Mouse (Mus musculus) mature B cell (primary cell): ENCODE data around the gene Nf2.
"Not testable (repeated sequence)": the region's sequence is repeated elsewhere in the genome, so short reads cannot be mapped to it uniquely, and the experiment has no call there.

Experiments used
- in situ Hi-C: fragments of 300-500 bp; cut with MboI; formaldehyde crosslinking; loops from 2 replicates; pipeline ENCODE4 v1.14.3; 2019

Nf2 gene

DNA sequence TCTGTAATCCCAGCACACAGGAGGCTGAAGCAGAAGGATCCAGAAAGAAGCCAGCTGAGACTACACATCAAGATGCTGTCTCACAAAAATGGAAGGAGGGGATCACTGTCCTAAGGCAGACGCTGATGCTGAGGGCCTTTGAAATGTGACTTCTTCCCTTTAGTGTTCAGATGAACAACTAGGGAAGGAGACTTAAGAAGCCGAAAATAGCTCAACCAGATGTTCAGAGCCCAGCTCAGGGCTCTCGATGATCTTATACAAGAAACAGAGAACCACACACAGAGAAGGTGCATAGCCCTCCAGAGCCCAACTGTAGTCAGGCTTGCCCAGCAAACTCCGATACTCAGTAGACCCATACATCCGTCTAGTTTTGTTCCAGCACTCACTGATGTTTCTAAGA is 12.0 kb downstream of the Nf2 start:
- in situ Hi-C loops: no loop called here

DNA sequence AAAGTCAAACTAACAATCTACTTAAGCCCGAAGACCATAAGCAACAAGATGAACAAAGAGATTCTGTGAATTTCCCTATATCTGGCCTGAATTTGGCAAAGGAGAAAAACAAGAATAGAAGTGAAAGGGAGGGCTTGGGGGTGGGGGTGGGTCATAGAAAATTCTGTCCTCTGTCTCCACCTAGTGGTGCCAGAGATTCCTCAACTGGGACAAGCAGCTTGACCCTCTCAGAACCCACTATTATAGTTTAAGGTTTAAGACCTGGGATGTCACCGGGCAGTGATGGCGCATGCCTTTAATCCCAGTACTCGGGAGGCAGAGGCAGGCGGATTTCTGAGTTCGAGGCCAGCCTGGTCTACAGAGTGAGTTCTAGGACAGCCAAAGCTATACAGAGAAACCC is 12.6 kb downstream of the Nf2 start:
- in situ Hi-C loops: no loop called here

DNA sequence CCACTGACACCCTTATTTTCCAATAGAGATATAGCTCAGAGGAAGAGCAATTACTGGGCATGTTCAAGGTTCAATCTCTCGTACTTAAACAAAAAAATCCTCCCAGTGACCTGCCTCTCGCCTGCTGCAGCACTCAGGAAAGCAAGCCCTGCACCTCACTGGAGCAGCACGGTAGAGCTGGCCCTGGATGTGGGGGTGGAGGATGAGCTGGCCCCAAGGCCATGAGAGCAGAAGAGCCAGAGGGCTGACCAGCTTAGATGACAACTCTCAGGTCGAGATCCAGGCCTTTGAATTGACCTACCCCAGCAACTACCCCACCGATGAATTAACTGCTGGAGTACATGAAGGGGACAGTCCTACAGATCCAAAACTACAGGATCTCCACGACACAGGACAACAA is 13.9 kb downstream of the Nf2 start:
- in situ Hi-C loops: no loop called here

DNA sequence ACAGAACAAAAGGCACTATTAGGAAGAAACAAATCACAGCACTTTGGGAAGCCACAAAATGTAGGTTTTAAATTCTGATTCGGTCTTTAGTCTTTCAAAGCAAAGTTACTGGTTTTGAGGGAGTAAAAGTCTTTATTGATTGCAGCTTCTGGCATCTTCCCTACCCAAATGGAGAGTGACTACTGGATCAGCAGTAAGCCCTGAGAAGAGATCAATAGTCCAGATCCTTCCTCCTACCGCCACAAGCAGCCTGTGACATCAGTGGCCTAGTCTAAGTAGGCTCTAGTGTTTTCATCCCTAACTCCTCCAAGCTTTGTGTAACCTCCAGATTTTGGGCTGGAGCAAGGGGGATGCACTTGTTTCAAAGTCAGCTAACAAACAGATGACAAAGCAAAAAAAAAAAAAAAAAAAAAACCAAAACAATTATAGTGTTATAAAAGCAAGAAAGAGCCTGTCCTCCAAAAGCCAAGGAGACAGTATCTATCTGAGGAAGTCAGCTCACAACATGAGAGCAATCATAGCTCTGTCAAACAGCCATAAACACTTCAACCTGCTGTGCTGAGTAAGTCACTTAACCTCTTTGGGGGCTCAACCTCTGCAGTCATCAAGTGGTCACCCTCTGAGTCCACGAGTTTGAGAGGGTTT is 15.9 kb downstream of the Nf2 start:
- in situ Hi-C loops: no loop called here

DNA sequence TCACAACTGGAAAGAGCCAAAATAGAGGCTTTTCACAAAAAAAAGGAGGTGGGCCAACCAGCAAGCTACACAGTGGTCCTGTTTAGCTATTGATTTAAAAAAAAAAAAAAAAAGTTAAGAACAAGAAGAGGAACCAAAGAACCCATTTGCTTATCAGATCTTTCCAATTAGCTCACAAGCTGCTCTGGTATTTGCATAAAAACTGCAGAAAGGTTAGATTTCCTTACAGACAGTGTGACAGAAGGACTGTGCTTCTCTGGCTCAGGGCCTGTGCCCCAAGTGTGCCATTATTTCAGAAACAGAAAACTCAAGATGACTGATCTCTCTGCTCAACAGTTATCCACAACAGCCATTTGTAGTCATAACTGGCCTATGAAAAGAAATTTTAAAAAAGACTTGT is 18.3 kb downstream of the Nf2 start:
- in situ Hi-C loops: no loop called here

DNA sequence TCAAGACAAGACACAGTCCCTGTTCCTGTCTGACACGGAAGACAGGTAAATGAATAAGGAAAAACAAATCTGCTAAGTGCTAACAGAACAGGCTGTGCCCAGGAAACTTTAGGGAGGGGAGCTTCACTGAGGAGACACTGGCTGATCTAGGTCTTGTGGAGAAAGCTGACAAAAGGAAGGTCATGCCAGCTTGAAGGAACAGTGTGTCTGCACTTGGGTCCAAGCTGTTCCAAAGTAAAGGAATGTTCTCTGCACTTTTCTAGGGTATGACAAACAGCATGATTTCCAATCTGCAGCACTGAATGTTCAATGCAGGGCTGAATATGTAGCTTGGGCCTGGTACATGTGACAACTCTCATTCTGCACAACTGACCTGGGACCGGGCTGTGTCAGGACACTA is 21.4 kb downstream of the Nf2 start:
- in situ Hi-C loops: no loop called here

DNA sequence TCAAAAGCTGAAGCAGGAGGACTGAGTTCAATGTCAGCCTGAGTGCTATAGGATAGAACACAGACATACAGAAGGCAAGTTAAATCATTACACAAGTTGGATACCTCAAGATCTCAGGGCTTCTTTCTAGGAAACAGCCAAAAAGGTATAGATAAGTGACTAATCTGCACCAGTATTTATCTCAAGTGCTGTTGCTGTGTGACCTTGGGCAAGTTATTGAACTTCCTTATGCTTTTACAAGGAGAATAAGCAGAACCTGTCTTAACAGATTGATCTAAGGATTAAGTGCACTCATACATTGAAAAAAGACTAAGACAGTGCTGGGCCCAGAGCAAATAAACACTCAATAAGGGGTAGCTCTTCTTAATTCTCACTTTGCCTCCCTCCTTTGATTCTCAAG is 22.0 kb downstream of the Nf2 start:
- in situ Hi-C loops: no loop called here

DNA sequence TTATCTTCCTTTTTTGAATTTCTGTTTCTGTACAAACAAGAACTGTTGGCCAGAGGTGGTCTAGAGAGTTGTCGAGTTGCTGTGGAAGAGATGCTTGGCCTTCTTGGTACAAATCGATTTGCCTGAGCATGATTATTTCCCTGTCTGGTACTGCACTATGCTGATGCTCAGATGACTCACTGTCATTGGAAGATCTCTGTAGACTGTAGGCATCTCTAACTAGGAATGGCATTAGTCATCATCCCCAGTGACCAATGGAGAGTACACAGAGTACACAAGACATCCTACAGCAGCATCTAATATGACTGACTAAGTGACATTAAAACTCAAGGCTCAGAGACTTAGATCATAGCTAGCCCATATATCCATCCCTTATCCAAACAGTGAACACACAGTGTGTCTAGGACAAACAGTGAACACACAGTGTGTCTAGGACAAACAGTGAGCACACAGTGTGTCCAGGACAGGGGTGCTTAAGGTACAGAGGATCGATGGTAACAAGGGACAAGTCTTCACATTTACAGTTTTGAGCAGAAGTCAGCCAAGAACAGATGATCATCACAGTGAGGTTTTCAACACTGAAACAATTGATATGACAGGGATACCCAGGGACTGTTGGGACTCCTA is 23.1 kb downstream of the Nf2 start:
- in situ Hi-C loops: no loop called here

DNA sequence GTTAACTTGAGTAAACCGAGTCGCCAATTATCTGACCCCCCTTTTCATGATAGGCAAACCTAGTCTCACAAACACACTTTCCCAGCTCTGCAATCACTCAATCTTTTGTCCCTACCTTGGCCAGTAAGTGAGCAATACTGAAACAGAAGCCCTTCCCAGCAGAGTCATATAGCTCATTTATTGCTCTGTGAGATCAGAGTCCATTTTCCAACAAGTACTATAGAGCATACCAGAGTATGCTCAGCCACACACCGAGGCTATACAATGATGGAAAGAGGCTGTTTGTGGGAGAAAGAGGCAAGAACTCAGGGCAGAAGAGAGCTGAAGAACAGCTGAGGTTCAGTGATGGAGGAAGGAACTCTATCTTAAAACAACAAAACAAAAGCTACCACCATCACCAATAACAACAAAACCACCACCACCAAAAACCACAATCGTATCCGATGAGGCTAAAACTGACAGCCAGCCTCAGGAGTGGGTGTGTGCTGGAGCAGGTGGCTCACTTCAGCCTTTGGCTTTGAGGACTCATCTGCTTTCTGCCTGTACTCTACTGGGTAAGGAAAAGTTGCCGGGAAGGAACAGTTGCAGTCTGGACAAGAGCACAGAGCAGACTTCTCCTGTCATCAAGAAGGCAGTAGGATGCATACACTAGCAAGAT is 25.6 kb downstream of the Nf2 start:
- in situ Hi-C loops: no loop called here

DNA sequence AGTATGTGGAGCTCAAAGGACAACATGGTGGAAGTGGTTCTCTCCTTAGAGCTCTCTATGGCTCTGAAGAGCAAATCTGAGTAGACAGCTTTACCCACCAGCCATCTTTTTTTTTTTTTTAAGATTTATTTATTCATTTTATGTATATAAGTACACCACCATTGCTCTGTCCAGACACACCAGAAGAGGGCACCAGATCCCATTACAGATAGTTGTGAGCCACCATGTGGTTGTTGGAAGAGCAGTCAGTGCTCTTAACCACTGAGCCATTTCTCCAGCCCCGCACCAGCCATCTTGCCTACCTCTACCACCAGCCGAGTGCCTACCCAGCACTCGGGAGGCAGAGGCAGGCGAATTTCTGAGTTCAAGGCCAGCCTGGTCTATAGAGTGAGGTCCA is 26.9 kb downstream of the Nf2 start:
- in situ Hi-C loops: not testable (repeated sequence)

DNA sequence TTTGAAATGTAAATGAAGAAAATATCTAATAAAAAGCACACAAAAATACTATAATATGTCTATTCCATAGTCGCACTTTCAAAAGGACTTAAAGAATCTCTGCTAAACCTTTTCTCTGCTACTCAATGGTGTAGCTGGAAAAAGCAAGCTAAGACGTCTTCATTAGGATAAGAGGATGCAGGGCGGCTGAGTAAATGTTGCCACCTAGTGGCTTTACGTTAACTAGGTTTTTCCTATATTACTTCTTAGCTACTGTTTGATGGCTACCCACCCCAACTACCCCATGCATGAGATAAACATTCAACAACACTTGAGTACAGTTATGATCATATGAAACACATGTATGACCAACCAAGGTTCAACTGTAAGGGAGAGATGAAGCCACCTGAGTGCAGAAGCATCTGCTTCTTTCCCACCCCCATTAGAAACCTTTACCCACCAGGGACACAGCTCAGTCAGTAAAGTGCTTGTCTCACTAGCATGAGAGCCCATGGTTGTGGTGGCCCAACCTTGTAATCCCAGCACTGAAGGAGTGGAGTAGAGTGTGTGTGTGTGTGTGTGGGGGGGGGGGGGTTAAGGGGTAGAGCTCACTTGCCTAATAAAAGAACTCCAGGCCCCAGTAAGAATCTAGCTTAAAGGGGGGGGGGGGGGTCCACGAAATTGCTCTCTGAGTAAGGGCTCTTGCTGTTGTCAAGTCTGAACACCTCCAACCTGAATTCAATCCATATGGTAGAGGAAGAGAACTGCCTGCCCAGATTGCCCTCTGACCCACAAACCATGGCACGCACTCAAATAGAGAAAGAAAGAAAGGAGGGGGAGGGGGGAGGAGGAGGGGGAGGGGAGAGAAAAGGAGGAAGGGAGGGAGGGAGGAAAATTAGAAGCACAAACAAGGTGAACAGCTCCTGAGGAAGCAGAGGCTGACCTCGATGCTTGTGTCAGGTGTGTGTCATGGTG is 27.6 kb downstream of the Nf2 start:
- in situ Hi-C loops: no loop called here

DNA sequence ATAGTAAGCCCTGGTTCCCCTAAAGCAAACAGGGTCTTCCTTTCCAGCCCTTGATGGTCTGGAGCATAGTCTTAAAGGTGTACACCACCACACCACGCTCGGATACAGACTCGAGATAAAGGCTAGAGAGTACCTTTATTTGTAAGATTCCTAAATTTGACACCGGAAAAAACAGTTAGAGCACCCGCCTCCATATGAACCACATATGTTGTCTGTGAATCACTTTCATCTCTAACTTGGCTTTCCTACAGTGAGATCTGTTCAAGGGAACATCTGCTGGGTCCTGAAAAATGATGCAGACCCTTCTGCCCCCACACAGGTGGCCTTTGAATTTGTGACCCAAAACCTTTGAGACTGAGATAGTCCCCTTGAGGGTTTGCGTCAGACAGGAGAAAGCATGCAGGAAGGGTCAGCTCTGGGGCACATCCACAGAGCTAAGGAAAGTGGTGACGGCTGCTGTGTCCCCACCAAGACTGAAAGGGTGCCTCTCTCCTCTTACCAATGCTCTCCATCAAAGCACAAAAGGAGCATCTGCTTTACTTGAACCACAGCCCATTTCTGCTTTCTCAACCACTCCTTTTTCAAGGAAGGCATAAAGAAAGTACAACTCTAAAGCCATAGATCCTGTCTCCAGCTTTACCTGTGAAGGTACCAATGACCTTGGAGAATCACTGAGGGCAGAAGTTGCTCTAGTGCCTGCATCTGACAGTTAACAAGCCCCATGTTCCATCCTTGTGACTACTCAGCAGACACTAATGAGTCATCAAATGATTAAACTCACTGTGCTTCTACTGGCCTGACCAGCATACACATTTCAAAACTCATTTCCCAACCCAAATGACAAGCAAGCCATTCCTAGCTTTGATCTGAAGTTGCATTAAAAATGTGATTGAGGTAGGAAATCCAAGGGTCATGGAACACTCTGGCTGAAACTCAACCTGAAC is 34.6 kb downstream of the Nf2 start:
- in situ Hi-C loops: no loop called here

DNA sequence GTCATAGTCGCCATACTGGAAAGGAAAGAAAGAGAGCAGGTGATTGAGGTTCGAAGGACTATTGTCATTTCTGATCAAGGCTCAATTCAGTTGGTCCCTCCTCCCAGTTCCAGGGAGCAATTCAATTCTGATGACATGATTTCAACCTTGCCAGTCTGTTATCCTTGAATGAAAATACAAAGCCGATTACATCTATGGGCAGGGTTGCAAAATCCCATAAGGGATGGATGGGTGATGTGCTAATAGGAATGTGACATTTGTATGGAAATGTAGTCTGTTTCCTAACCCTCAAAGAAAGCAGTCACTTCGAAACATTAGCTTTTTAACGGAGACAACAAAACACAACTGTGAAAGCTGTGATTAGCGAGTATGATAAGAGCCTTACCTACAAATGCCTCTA is 41.0 kb downstream of the Nf2 start:
- in situ Hi-C loops: no loop called here

DNA sequence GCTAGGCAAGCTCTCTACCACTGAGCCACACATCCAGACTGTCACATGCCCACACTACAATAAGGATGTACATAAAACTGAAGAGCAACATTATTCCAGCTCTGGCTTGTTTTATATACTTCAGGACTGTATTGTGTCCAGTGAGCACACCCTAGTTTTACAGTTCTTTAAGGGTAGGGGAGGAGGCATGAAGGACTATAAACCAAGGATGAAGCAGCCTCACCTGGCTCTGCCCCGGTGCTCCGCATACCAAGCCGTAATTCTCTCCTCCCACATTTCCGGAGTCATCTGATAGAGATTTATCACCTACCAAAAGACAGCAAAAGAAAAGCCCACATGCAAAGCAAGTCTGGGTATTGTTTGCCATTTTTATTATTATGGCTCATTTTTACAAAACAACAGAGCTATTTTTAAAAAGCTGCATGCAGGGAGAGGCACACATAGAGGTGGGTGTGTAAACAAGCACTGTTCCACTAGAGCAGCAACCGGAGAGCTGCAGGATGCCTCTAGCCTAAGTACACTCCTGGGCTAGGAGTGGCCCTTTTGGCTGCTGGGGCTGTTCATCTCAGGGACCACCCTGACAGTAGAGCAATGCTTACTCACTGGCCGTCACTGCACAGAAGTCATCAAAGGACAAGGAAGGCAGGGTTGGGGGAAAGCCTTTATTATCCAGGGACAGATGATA is 43.2 kb downstream of the Nf2 start:
- in situ Hi-C loops: no loop called here

DNA sequence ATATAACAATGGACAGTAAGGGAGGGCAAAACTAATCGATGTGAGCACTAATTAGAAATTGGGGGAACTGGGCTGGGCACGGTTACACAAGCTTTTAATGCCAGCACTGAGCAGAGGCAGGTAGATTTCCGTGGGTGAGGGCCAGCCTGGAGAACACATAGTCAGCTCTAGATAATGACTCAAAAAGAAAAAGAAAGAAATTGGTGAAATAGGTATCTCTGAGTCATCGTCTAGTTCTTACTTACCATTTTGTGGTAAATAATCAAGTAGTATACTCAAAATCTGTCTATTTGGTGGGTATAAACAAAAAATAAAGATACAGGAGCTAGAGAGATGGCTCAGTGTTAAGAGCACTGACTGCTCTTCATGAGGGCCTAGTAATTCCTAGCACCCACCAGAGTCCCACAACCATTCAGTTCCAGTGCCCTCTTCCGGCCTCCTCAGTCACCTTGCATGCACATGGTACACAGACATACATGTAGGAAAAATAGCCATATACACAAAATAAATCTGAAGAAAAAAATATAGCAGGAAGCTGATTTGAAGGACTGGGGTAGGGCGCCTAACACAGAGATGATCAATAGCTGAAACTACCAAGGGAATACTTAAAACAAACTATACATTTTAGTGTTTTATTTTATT is 44.3 kb downstream of the Nf2 start:
- in situ Hi-C loops: no loop called here

DNA sequence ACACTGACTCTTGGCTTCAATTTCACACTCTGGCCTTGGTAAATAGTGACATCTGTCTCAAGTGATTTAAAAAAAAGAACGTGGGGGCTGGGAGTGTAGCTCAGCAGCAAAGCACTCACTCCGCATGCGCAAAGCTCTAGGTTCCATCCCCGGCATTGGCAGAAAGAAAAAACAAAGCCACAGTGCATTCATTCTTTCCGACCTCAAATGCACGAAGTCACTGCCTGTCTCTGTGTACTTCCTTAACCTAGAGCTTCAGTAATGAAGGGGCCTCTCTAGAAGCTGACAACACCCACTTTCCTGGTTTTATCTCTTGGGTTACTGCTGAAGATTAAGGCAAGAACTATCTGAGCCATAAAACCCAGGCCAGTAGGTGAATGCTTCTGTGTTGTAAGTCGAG is 45.4 kb downstream of the Nf2 start:
- in situ Hi-C loops: no loop called here

DNA sequence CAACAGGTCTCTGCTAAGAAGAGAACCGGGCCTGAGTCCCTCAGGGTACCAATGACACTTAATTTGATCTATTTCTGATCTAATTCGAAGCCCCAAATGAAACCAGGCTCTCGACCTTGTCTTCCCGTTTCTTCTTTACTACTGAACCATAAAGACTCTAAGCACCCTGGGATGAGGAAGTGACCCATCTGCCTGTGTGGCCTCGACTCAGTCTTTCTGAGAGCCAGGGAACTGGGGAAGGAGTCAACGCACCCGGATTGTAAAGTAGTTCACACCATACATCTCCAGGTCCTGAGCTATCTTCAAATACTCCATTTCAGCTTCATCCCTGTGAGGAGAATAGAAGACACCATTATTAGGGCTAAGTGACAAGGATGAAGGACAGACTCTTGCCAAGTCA is 45.9 kb downstream of the Nf2 start:
- in situ Hi-C loops: no loop called here

DNA sequence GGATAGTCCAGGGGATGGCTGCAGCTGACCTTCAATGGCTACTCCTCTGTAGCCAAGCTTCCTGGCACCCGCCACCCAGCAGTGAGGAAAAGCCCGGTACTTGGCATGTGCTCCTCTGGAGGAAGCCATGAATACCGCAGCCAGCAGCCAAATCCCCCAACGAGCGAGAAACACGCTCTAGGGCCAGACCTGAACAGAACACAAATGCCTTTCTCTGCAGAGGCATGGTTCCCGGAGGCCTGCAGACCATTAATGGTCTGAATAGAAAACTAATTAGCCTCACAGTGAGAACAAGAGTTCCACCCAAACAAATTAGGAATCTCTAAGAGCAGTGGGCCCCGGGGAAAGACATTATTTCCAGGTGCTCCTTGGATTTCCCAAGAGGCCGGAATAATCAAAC is 46.3 kb downstream of the Nf2 start:
- in situ Hi-C loops: no loop called here

DNA sequence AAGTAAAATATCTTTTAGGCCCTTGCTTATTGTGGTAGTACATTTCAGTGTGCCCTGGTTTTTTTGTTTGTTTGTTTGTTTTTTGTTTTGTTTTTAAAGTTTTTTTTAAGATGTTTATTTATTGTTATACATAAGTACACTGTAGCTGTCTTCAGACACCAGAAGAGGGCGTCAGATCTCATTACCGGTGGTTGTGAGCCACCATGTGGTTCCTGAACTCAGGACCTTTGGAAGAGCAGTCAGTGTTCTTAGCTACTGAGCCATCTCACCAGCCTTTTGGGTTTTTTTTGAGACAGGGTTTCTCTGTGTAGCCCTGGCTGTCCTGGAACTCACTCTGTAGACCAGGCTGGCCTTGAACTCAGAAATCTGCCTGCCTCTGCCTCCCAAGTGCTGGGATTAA is 46.9 kb downstream of the Nf2 start:
- in situ Hi-C loops: not testable (repeated sequence)

DNA sequence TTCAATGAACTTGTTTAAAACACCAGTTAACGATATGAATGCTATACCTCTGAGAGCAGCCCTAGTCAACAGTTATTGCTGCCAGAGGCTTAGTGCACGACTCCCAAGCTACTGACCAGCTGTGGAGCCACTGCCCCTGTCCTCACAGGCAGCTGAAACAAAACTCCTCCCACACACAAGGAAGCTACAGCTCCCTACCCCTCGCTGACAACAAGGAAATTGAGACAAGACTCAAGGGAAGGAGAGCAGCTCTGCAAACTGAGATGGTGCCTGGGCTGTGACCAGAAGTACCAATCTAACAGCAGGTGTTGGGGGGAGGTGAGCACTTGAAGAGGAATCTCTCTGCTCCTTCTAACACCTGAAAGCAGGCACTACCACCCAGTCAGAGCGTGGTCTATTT is 48.7 kb downstream of the Nf2 start:
- in situ Hi-C loops: no loop called here
